Mouse (Mus musculus) hindbrain, embryonic 13.5 days (tissue): Measurements from ENCODE around the gene Rnf34. TPM values are rescaled to one million over a fixed set of nuclear protein-coding genes. Genes with fewer than 3 reads are reported as not detected.

Source experiments
- ATAC-seq: fragments of 200-750 bp; cut with Nextera tagmentation; 2 replicates; pipeline ENCODE4 v1.8.0; 2017; ENCODE audit warnings: moderate TSS enrichment; ENCODE audit not compliant: low FRiP score
- H3K27ac ChIP-seq: fragments of 300-500 bp; sonication (generic); 2 replicates; pipeline ENCODE4 v1.5.1; 2015; ENCODE audit warnings: inconsistent platforms, mild to moderate bottlenecking, moderate library complexity
- H3K27me3 ChIP-seq: fragments of 300-500 bp; sonication (generic); 2 replicates; pipeline ENCODE4 v1.6.1; 2015; ENCODE audit warnings: mild to moderate bottlenecking, inconsistent platforms
- H3K36me3 ChIP-seq: fragments of 300-500 bp; sonication (generic); 2 replicates; pipeline ENCODE4 v1.6.1; 2015; ENCODE audit warnings: mild to moderate bottlenecking, inconsistent platforms
- H3K4me1 ChIP-seq: fragments of 300-500 bp; sonication (generic); replicated peaks from 2 replicates; pipeline ENCODE4 v1.6.1; 2015; ENCODE audit warnings: inconsistent platforms
- H3K4me2 ChIP-seq: fragments of 300-500 bp; sonication (generic); 2 replicates; pipeline ENCODE4 v1.6.1; 2015; ENCODE audit warnings: inconsistent platforms, mild to moderate bottlenecking, moderate library complexity
- H3K4me3 ChIP-seq: fragments of 300-500 bp; sonication (generic); 2 replicates; pipeline ENCODE4 v1.5.1; 2015; ENCODE audit warnings: mild to moderate bottlenecking, inconsistent platforms
- H3K9ac ChIP-seq: fragments of 300-500 bp; sonication (generic); 2 replicates; pipeline ENCODE4 v1.6.1; 2015; ENCODE audit warnings: mild to moderate bottlenecking, inconsistent platforms
- H3K9me3 ChIP-seq: fragments of 300-500 bp; sonication (generic); 2 replicates; pipeline ENCODE4 v1.6.1; 2016; ENCODE audit warnings: inconsistent platforms
- whole genome bisulfite sequencing: fragments of 180-500 bp; shearing (Covaris S2); methylation state at CpG from one replicate; pipeline ENCODE4 v1.1.7; 2015; 5-methylcytosine and 5-hydroxymethylcytosine counted together
- polyA plus RNA-seq: library from polyadenylated mRNA; unstranded; fragments of >200 nt; fragmentation: Nextera tagmentation; extraction: Ambion mirVana; gene quantifications from 2 replicates; pipeline ENCODE4 v1.2.1, GENCODE M21; 2015

Gene Rnf34
- 48.4 and 50.6 TPM in 2 replicates for polyA plus RNA-seq

- WGBS, result 1% methylated on average over 58 of the region's 61 CpGs
- Histone ChIP-seq H3K27me3 (no peaks in the 10 kb centered on the region), H3K4me3 (peak within 1 kb of the TSS; percentile 90), H3K4me1 (peaks cover 31% of the 10 kb centered on the region), H3K36me3 (no peaks in the 10 kb centered on the region), H3K4me2 (peak within 1 kb of the TSS; percentile 93), H3K27ac (peak within 1 kb of the TSS; percentile 97), H3K9ac (peak within 1 kb of the TSS; percentile 99), H3K9me3 (no peaks in the 10 kb centered on the region)
- ATAC-seq, result peak; percentile 99
These were observed at the start of gene Rnf34 for GRCm38 (mm10) chr5:122849521-122850318. TSS of gene Rnf34 (plus strand) at chr5:122850048.

GRCm38 (mm10) chr5:122800345-122801010, 49.4 kb upstream of the Rnf34 start:
- peaks cover 95% of the 10 kb centered on the region for H3K36me3 ChIP-seq
- no peaks in the 10 kb centered on the region for H3K27me3 ChIP-seq
- H3K4me3 ChIP-seq, result no peak overlapping the region
- peaks cover 26% of the 10 kb centered on the region for H3K4me1 ChIP-seq
- no peak overlapping the region for H3K4me2 ChIP-seq
- no peak for ATAC-seq
- no peaks in the 10 kb centered on the region for H3K9me3 ChIP-seq
- no peak overlapping the region for H3K9ac ChIP-seq
- 79% methylated on average over 13 of the region's 13 CpGs for WGBS
- 0 out of 2 replicates have a peak overlapping the region, but pooled peaks have one; percentile 79 for H3K27ac ChIP-seq

DNA sequence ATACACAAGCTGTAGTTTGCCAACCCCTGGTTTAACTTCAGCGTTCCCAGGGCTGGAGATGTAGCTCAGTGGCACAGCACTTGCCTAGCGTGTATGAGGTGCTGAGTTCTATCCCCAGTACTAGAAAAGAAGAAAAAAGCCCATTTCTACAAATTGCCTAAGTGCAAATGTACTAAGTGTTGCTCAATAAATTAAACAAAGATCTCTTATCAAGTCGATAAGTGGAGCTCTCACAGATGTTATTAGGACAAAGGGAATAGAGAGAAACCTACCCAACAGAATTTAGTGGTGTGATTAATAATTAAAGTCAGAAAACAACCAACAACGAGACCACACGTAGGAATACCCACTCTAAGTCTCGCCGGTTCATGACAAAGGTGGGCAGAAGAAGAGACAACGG, 48.2 kb upstream of the Rnf34 start:
- Histone ChIP-seq H3K4me1 (peaks cover 26% of the 10 kb centered on the region), H3K4me3 (no peak overlapping the region), H3K36me3 (peaks cover 96% of the 10 kb centered on the region), H3K27ac (no peak overlapping the region), H3K27me3 (no peaks in the 10 kb centered on the region), H3K9ac (no peak overlapping the region), H3K4me2 (no peak overlapping the region), H3K9me3 (no peaks in the 10 kb centered on the region)
- WGBS, result 96% methylated on average over 8 of the region's 8 CpGs
- ATAC-seq, result no peak

DNA sequence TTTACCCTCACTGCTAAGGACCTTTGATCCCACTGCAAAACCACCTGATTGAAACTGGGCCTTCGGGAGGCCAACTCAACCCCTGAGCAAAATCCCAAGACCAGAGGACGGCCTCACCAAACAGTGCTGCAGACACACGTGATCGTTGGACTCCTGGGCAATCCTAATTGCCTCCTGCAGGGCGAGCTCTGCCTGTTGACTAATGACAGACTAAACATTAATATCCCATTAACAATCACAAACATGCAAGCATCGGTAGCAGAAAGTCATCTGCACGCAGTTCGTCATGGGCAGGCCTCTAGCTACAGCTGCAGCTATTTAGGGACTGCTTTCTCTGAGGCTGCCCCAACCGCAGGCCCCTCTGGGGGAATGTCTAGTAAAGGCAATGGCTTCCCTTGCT, 47.1 kb upstream of the Rnf34 start:
- no peak overlapping the region for H3K4me2 ChIP-seq
- H3K4me3 ChIP-seq, result no peak overlapping the region
- H3K27ac ChIP-seq, result 0 out of 2 replicates have a peak overlapping the region, but pooled peaks have one; percentile 50
- H3K9ac ChIP-seq, result no peak overlapping the region
- peaks cover 99% of the 10 kb centered on the region for H3K36me3 ChIP-seq
- H3K27me3 ChIP-seq, result no peaks in the 10 kb centered on the region
- H3K9me3 ChIP-seq, result no peaks in the 10 kb centered on the region
- ATAC-seq, result no peak
- 63% methylated on average over 9 of the region's 9 CpGs for WGBS
- H3K4me1 ChIP-seq, result peaks cover 26% of the 10 kb centered on the region

DNA sequence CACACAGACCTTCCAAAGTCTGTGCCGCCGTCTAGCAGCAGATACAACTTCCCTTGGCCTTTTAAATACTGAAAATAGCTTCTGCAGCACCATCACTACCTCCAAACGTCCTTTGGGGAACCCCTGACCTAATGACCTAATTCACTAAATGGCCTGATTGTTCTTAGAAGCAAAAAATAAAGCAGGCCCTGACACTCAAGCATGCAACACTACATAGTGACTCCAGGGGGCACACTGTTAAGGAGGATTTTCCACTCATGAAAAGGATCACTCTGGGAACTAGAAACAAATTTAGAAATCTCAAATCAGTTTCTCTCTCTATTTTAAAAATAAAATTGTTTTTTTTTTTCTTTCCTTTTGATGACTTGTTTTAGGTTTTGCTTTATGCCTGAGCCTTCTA, 44.3 kb upstream of the Rnf34 start:
- peaks cover 93% of the 10 kb centered on the region for H3K36me3 ChIP-seq
- H3K27ac ChIP-seq, result no peak overlapping the region
- H3K4me1 ChIP-seq, result peaks cover 5% of the 10 kb centered on the region; the same call in 1 of the 2 replicates
- H3K4me3 ChIP-seq, result no peak overlapping the region
- no peaks in the 10 kb centered on the region for H3K27me3 ChIP-seq
- no peak overlapping the region for H3K4me2 ChIP-seq
- H3K9me3 ChIP-seq, result no peaks in the 10 kb centered on the region
- H3K9ac ChIP-seq, result no peak overlapping the region
- no peak for ATAC-seq
- WGBS, result 63% methylated on average over 3 of the region's 3 CpGs

DNA sequence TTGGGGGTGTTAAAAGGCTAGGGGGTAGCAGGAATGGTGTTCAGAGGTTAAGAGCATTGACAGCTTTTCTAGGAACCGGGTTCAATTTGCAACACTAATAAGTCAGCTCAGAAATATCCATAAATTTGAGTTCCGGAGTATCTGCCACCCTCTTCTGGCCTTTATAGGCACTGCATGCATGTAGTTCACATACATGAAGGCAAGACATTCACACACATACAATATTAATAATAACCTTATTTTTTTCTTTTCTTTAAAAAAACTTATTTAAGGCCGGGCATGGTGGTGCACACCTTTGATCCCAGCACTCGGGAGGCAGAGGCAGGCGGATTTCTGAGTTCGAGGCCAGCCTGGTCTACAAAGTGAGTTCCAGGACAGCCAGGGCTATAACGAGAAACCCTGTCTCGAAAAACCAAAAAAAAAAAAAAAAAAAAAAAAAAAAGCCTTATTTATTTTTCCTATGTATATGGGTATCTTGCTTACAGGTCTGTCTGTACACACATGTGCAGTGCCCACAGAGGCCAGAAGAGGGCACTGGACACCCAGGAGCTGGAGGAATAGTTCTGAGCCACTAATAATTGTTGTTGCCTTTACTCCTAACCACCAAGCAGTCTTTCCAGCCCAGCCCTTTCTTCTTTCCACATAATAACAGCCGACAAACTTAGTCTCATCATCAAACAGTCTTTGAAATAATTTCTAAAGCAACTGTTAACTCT, 38.3 kb upstream of the Rnf34 start:
- Histone ChIP-seq H3K4me1 (no peaks in the 10 kb centered on the region), H3K4me2 (no peak overlapping the region), H3K27ac (no peak overlapping the region), H3K9me3 (no peaks in the 10 kb centered on the region), H3K9ac (no peak overlapping the region), H3K36me3 (peaks cover 88% of the 10 kb centered on the region), H3K4me3 (no peak overlapping the region), H3K27me3 (no peaks in the 10 kb centered on the region)
- no peak for ATAC-seq
- WGBS, result 94% methylated on average over 9 of the region's 9 CpGs

GRCm38 (mm10) chr5:122812699-122813098, 37.1 kb upstream of the Rnf34 start:
- no peak overlapping the region for H3K4me3 ChIP-seq
- H3K27me3 ChIP-seq, result no peaks in the 10 kb centered on the region
- ATAC-seq, result no peak
- H3K4me2 ChIP-seq, result no peak overlapping the region
- no peak overlapping the region for H3K9ac ChIP-seq
- no peak overlapping the region for H3K27ac ChIP-seq
- WGBS, result 83% methylated on average over 3 of the region's 3 CpGs
- H3K9me3 ChIP-seq, result no peaks in the 10 kb centered on the region
- H3K36me3 ChIP-seq, result peaks cover 87% of the 10 kb centered on the region
- H3K4me1 ChIP-seq, result no peaks in the 10 kb centered on the region

DNA sequence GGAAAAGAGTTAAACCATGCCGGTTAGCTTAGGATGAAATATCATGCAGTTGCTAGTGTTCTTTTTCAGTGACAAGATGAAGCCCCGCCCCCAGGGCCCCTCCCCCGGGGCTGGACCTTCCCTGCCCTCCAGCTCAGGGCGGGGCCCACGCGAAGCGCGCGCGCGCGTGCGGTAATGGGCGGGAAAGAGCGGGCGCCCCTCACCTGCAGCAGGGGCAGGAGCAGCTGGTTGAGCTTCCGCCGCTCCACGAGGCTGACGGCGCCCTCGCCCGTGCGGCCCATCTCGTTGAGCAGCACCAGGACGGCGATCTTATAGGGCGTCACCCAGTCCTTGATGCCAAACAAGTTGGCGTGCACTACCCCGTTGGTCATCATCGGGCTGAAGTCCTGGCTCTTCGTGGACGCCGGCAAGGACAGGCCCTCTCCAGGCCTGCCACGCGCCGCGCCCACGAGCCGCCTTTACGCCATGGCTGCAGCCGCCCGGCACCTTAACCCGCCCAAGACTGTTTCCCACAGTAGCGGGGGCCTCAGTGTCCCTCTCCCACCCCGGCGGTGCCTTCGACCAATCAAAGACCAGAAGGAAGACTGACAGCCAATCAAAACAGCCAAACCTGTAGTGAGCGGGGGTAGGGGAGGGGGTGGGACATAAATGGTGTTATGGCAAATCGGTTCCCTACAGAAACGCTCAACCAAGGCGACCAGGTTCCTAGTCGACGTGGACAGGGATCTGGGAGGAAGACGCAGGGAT, 28.9 kb upstream of the Rnf34 start, which contains the start of gene Anapc5:
Anapc5 (minus strand) TSS at position 563 of the 747 bp plus-strand sequence.
- ATAC-seq, result peak; percentile 99
- Histone ChIP-seq H3K27ac (peak within 1 kb of the TSS; percentile 97), H3K9ac (peak within 1 kb of the TSS; percentile 90), H3K27me3 (no peaks in the 10 kb centered on the region), H3K4me2 (peak within 1 kb of the TSS; percentile 69), H3K4me3 (peak within 1 kb of the TSS; percentile 75), H3K4me1 (peaks cover 19% of the 10 kb centered on the region), H3K36me3 (peaks cover 27% of the 10 kb centered on the region), H3K9me3 (no peaks in the 10 kb centered on the region)
- under 1% methylated on average over 55 of the region's 55 CpGs for WGBS

GRCm38 (mm10) chr5:122821524-122821885, 28.3 kb upstream of the Rnf34 start:
- Histone ChIP-seq H3K4me1 (peaks cover 19% of the 10 kb centered on the region), H3K27ac (peak overlapping the region; percentile 97), H3K27me3 (no peaks in the 10 kb centered on the region), H3K9me3 (no peaks in the 10 kb centered on the region), H3K4me2 (peak overlapping the region; percentile 69), H3K4me3 (peak overlapping the region; percentile 75), H3K36me3 (peaks cover 24% of the 10 kb centered on the region), H3K9ac (peak overlapping the region; percentile 90)
- 1% methylated on average over 10 of the region's 10 CpGs for WGBS
- peak; percentile 62 for ATAC-seq

- Histone ChIP-seq H3K27ac (no peak overlapping the region), H3K36me3 (peaks cover 15% of the 10 kb centered on the region), H3K4me3 (no peak overlapping the region), H3K4me1 (peaks cover 19% of the 10 kb centered on the region), H3K9ac (no peak overlapping the region), H3K27me3 (no peaks in the 10 kb centered on the region), H3K4me2 (no peak overlapping the region), H3K9me3 (no peaks in the 10 kb centered on the region)
- 94% methylated on average over 4 of the region's 4 CpGs for WGBS
- ATAC-seq, result no peak
These were observed 27.4 kb upstream of the Rnf34 start for GRCm38 (mm10) chr5:122822441-122822840.

GRCm38 (mm10) chr5:122823976-122824375, 25.9 kb upstream of the Rnf34 start:
- no peaks in the 10 kb centered on the region for H3K9me3 ChIP-seq
- H3K4me3 ChIP-seq, result no peak overlapping the region
- H3K36me3 ChIP-seq, result no peaks in the 10 kb centered on the region
- H3K4me2 ChIP-seq, result no peak overlapping the region
- H3K27ac ChIP-seq, result no peak overlapping the region
- WGBS, result 74% methylated on average over 1 of the region's 1 CpGs
- no peak overlapping the region for H3K9ac ChIP-seq
- H3K4me1 ChIP-seq, result peaks cover 13% of the 10 kb centered on the region
- no peak for ATAC-seq
- no peaks in the 10 kb centered on the region for H3K27me3 ChIP-seq
